Mouse (Mus musculus): Measurements from ENCODE around the gene Zfp612. TPM values are rescaled to one million over a fixed set of nuclear protein-coding genes. Genes with fewer than 3 reads are reported as not detected.

The Zfp612 gene
- polyA plus RNA-seq, 1 experiment, result not detected

DNA sequence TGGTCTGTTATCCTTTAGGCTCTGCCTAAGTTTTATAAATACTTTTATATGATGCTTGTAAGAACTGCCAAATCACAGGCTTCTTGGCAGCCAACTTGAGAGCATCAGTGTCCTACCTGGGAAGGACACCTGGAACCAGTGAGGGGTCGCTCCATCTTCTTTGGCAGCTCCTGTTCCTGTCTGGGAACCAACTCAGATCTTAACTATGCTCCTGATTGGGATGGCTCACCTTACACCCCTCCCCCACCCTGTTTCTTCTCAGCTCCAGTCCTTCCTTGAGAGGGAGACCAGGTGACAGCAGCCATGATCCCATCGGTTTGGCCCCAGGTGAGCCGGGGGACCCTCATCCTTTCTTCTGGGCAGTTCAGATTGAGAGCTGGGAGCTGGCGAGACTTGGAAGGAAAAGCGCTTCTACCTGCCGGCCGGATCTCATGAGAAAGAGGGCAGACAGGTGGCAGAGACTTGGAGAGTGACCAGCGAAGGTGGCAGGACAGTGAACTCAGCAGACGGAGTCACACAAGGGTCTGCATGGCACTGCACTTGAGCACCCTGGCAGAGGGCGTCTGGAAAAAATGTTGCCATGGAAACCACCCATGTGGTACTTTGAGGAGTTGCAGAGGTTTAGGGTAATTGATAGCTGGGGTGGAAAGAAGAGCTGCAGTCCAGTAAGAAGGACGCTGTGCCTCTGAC lies 3.0 kb downstream of the Zfp612 start:
- Histone ChIP-seq H3K36me3 (ENCODE audit: control insufficient read depth, insufficient read depth) (no peaks in the 10 kb centered on the region), H3K79me2 (ENCODE audit: control insufficient read depth, insufficient read depth) (no peaks in the 10 kb centered on the region), H3K79me3 (ENCODE audit: low read depth) (no peaks in the 10 kb centered on the region), H3K27me3 (ENCODE audit: control insufficient read depth, insufficient read depth, insufficient read length) (peaks cover 11% of the 10 kb centered on the region), H3ac (ENCODE audit: control insufficient read depth, insufficient read length, low read depth) (no peak overlapping the region), H3K4me3 (ENCODE audit: insufficient read depth, poor library complexity, severe bottlenecking) (no peak overlapping the region)
- no peak for TF ChIP-seq MYOD1 (IDR thresholded peaks at IDR 0.05; ENCODE audit: control insufficient read depth, insufficient read length, low read depth)
- TF ChIP-seq USF1 (IDR thresholded peaks at IDR 0.05; ENCODE audit: low read depth), result no peak
- no peak for TF ChIP-seq FOSL1 (IDR thresholded peaks at IDR 0.05; ENCODE audit: insufficient read depth, low read length, poor library complexity, severe bottlenecking)
- no peak for TF ChIP-seq CEBPB (IDR thresholded peaks at IDR 0.05; ENCODE audit: low read depth)
- no peak for TF ChIP-seq MYOG (IDR thresholded peaks at IDR 0.05; ENCODE audit: control insufficient read depth, extremely low read depth, insufficient read length)
- TF ChIP-seq MAX (IDR thresholded peaks at IDR 0.05), result no peak
- TF ChIP-seq CTCF (IDR thresholded peaks at IDR 0.05; ENCODE audit: control insufficient read depth, insufficient read depth, insufficient read length), result no peak

DNA sequence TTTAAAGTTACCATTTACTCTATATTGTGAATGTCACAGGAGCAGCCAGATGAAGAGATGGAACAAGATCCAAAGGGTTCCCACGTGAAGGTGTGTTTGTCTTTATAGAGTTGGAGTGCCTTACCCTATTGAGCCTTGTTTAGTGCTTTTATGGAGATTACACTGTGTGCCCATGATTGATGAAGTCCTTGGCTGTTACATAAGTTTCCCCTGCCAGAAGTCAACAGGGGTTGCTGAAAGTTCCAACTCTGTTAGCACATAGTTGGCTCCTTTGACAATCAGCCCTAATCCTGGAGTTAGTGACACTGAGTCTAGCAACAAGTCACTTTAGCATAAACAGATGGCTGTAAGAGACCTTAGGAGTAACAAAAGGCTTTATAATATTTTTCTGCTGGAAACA lies 12.3 kb downstream of the Zfp612 start:
- TF ChIP-seq FOSL1 (IDR thresholded peaks at IDR 0.05; ENCODE audit: insufficient read depth, low read length, poor library complexity, severe bottlenecking), result no peak
- H3K27me3 ChIP-seq (ENCODE audit: control insufficient read depth, insufficient read depth, insufficient read length), result peaks cover 4% of the 10 kb centered on the region

DNA sequence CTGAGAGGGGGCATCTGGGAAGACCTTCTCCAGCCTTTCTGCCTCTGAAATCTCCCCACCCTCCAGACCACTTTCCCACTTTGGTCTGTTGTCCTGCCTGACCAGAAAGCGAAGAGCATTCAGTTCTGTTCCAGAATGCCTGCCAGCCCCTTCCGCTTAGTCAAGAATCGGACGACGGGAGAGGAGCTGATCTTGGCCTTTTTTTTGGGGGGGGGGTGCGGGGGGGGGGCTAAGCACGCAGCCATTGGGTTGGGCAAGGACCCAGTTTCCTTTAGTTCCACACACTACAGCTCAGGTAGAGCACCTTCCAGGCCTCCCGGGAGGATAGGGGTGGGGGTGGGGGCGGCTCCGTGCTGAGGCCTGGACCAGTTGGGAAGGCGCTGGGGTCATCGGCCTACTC lies 21.4 kb downstream of the Zfp612 start, which contains the start of gene Gm21964:
Gene Gm21964 (plus strand): TSS at position 301 of the 400 bp plus-strand sequence.
- TF ChIP-seq CTCF (IDR thresholded peaks at IDR 0.05; ENCODE audit: control insufficient read depth, insufficient read depth, insufficient read length) (no peak), USF1 (IDR thresholded peaks at IDR 0.05; ENCODE audit: low read depth) (no peak), CEBPB (IDR thresholded peaks at IDR 0.05; ENCODE audit: low read depth) (no peak), MYOD1 (IDR thresholded peaks at IDR 0.05; ENCODE audit: control insufficient read depth, insufficient read length, low read depth) (no peak), MAX (IDR thresholded peaks at IDR 0.05) (no peak), FOSL1 (IDR thresholded peaks at IDR 0.05; ENCODE audit: insufficient read depth, low read length, poor library complexity, severe bottlenecking) (no peak), MYOG (IDR thresholded peaks at IDR 0.05; ENCODE audit: control insufficient read depth, extremely low read depth, insufficient read length) (no peak)
- H3ac ChIP-seq (ENCODE audit: control insufficient read depth, insufficient read length, low read depth), result no peak within 1 kb of the TSS
- no peak within 1 kb of the TSS for H3K4me3 ChIP-seq (ENCODE audit: insufficient read depth, poor library complexity, severe bottlenecking)
- H3K36me3 ChIP-seq (ENCODE audit: control insufficient read depth, insufficient read depth), result no peaks in the 10 kb centered on the region
- no peaks in the 10 kb centered on the region for H3K27me3 ChIP-seq (ENCODE audit: control insufficient read depth, insufficient read depth, insufficient read length)
- no peaks in the 10 kb centered on the region for H3K79me3 ChIP-seq (ENCODE audit: low read depth)
- no peaks in the 10 kb centered on the region for H3K79me2 ChIP-seq (ENCODE audit: control insufficient read depth, insufficient read depth)

More for the DNA sequence above, 12.3 kb downstream of the Zfp612 start:
- no peak overlapping the region for H3K4me3 ChIP-seq (ENCODE audit: insufficient read depth, poor library complexity, severe bottlenecking)
- no peaks in the 10 kb centered on the region for H3K36me3 ChIP-seq (ENCODE audit: control insufficient read depth, insufficient read depth)
- H3ac ChIP-seq (ENCODE audit: control insufficient read depth, insufficient read length, low read depth), result no peak overlapping the region
- H3K79me2 ChIP-seq (ENCODE audit: control insufficient read depth, insufficient read depth), result no peaks in the 10 kb centered on the region
- H3K79me3 ChIP-seq (ENCODE audit: low read depth), result no peaks in the 10 kb centered on the region

GRCm38 (mm10) chr8:110101676-110102075 lies 22.1 kb downstream of the Zfp612 start:
- H3K27me3 ChIP-seq (ENCODE audit: control insufficient read depth, insufficient read depth, insufficient read length), result no peaks in the 10 kb centered on the region
- no peaks in the 10 kb centered on the region for H3K79me3 ChIP-seq (ENCODE audit: low read depth)
- no peaks in the 10 kb centered on the region for H3K36me3 ChIP-seq (ENCODE audit: control insufficient read depth, insufficient read depth)
- TF ChIP-seq FOSL1 (IDR thresholded peaks at IDR 0.05; ENCODE audit: insufficient read depth, low read length, poor library complexity, severe bottlenecking) (no peak), CEBPB (IDR thresholded peaks at IDR 0.05; ENCODE audit: low read depth) (no peak), CTCF (IDR thresholded peaks at IDR 0.05; ENCODE audit: control insufficient read depth, insufficient read depth, insufficient read length) (no peak), MAX (IDR thresholded peaks at IDR 0.05) (no peak), MYOD1 (IDR thresholded peaks at IDR 0.05; ENCODE audit: control insufficient read depth, insufficient read length, low read depth) (no peak), USF1 (IDR thresholded peaks at IDR 0.05; ENCODE audit: low read depth) (no peak), MYOG (IDR thresholded peaks at IDR 0.05; ENCODE audit: control insufficient read depth, extremely low read depth, insufficient read length) (no peak)
- H3K4me3 ChIP-seq (ENCODE audit: insufficient read depth, poor library complexity, severe bottlenecking), result no peak overlapping the region
- no peak overlapping the region for H3ac ChIP-seq (ENCODE audit: control insufficient read depth, insufficient read length, low read depth)
- no peaks in the 10 kb centered on the region for H3K79me2 ChIP-seq (ENCODE audit: control insufficient read depth, insufficient read depth)

DNA sequence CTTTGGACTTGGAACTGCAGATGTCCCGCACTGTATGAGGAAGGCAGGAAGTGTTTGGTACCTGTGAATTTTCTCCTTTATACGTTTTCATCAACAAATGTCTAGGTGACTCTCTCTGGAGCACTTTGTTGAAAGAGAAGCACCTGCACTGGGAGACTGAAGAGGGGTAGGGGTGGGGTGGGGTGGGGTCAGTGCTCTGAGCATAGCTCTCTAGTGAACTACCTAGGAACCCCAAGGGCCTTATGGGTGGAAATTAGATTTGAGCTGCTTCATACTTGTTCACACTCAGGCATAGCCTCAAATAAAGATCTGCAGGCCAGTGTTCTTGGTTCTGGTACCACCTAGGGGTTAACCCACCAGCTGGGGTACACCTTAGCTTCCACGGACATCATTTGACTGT lies 23.1 kb downstream of the Zfp612 start, which contains the start of gene Gm17720:
Gene Gm17720 (minus strand): TSS at position 101 of the 400 bp plus-strand sequence.
- no peak within 1 kb of the TSS for H3ac ChIP-seq (ENCODE audit: control insufficient read depth, insufficient read length, low read depth)
- no peak for TF ChIP-seq USF1 (IDR thresholded peaks at IDR 0.05; ENCODE audit: low read depth)
- TF ChIP-seq CEBPB (IDR thresholded peaks at IDR 0.05; ENCODE audit: low read depth), result no peak
- TF ChIP-seq CTCF (IDR thresholded peaks at IDR 0.05; ENCODE audit: control insufficient read depth, insufficient read depth, insufficient read length), result no peak
- no peak for TF ChIP-seq MYOG (IDR thresholded peaks at IDR 0.05; ENCODE audit: control insufficient read depth, extremely low read depth, insufficient read length)
- no peak for TF ChIP-seq FOSL1 (IDR thresholded peaks at IDR 0.05; ENCODE audit: insufficient read depth, low read length, poor library complexity, severe bottlenecking)
- TF ChIP-seq MYOD1 (IDR thresholded peaks at IDR 0.05; ENCODE audit: control insufficient read depth, insufficient read length, low read depth), result no peak
- TF ChIP-seq MAX (IDR thresholded peaks at IDR 0.05), result no peak
- no peaks in the 10 kb centered on the region for H3K79me2 ChIP-seq (ENCODE audit: control insufficient read depth, insufficient read depth)
- no peaks in the 10 kb centered on the region for H3K79me3 ChIP-seq (ENCODE audit: low read depth)
- H3K4me3 ChIP-seq (ENCODE audit: insufficient read depth, poor library complexity, severe bottlenecking), result no peak within 1 kb of the TSS
- H3K36me3 ChIP-seq (ENCODE audit: control insufficient read depth, insufficient read depth), result no peaks in the 10 kb centered on the region
- no peaks in the 10 kb centered on the region for H3K27me3 ChIP-seq (ENCODE audit: control insufficient read depth, insufficient read depth, insufficient read length)

- TF ChIP-seq CTCF (IDR thresholded peaks at IDR 0.05; ENCODE audit: control insufficient read depth, insufficient read depth, insufficient read length) (no peak), MYOG (IDR thresholded peaks at IDR 0.05; ENCODE audit: control insufficient read depth, extremely low read depth, insufficient read length) (no peak), MYOD1 (IDR thresholded peaks at IDR 0.05; ENCODE audit: control insufficient read depth, insufficient read length, low read depth) (no peak), MAX (IDR thresholded peaks at IDR 0.05) (no peak), USF1 (IDR thresholded peaks at IDR 0.05; ENCODE audit: low read depth) (no peak)
- no peaks in the 10 kb centered on the region for H3K79me3 ChIP-seq (ENCODE audit: low read depth)
Observed at GRCm38 (mm10) chr8:110119715-110120114, 40.2 kb downstream of the Zfp612 start.

More at GRCm38 (mm10) chr8:110119715-110120114, 40.2 kb downstream of the Zfp612 start:
- no peak overlapping the region for H3ac ChIP-seq (ENCODE audit: control insufficient read depth, insufficient read length, low read depth)
- peaks cover 21% of the 10 kb centered on the region for H3K27me3 ChIP-seq (ENCODE audit: control insufficient read depth, insufficient read depth, insufficient read length)
- no peaks in the 10 kb centered on the region for H3K79me2 ChIP-seq (ENCODE audit: control insufficient read depth, insufficient read depth)
- H3K4me3 ChIP-seq (ENCODE audit: insufficient read depth, poor library complexity, severe bottlenecking), result no peak overlapping the region
- no peaks in the 10 kb centered on the region for H3K36me3 ChIP-seq (ENCODE audit: control insufficient read depth, insufficient read depth)
